Mouse (Mus musculus) kidney, embryonic 16.5 days (tissue): ENCODE measurements around the gene Fstl4. TPM values are rescaled to one million over a fixed set of nuclear protein-coding genes. Genes with fewer than 3 reads are reported as not detected.
A peak's percentile ranks its signal among the peaks of the same experiment; 100 is the strongest.

Source experiments
- ATAC-seq: fragments of 200-750 bp; cut with Nextera tagmentation; 2 replicates; pipeline ENCODE4 v1.8.0; 2017; ENCODE audit warnings: moderate TSS enrichment; ENCODE audit not compliant: low FRiP score, low TSS enrichment
- H3K27ac ChIP-seq: fragments of 300-500 bp; sonication (generic); 2 replicates; pipeline ENCODE4 v1.5.1; 2014; ENCODE audit warnings: low read length
- H3K27me3 ChIP-seq: fragments of 300-500 bp; sonication (generic); 2 replicates; pipeline ENCODE4 v1.6.1; 2014; ENCODE audit warnings: low read length, control low read depth, mixed read lengths; ENCODE audit not compliant: insufficient read depth
- H3K36me3 ChIP-seq: fragments of 300-500 bp; sonication (generic); 2 replicates; pipeline ENCODE4 v1.6.1; 2014; ENCODE audit warnings: low read length, control low read depth, mixed read lengths; ENCODE audit not compliant: insufficient read depth
- H3K4me1 ChIP-seq: fragments of 300-500 bp; sonication (generic); 2 replicates; pipeline ENCODE4 v1.6.1; 2014; ENCODE audit warnings: low read length, control low read depth, mixed read lengths; ENCODE audit not compliant: insufficient read depth
- H3K4me2 ChIP-seq: fragments of 300-500 bp; sonication (generic); replicated peaks from 2 replicates; pipeline ENCODE4 v1.6.1; 2014; ENCODE audit warnings: low read depth, low read length
- H3K4me3 ChIP-seq: fragments of 300-500 bp; sonication (generic); 2 replicates; pipeline ENCODE4 v1.5.1; 2014; ENCODE audit warnings: mild to moderate bottlenecking, low read length
- H3K9ac ChIP-seq: fragments of 300-500 bp; sonication (generic); replicated peaks from 2 replicates; pipeline ENCODE4 v1.6.1; 2014; ENCODE audit warnings: low read length
- H3K9me3 ChIP-seq: fragments of 300-500 bp; sonication (generic); 2 replicates; pipeline ENCODE4 v1.6.1; 2016; ENCODE audit warnings: low read length, control low read depth
- WGBS: fragments of 180-500 bp; shearing (Covaris S2); extraction: QIAGEN DNeasy Blood & Tissue Kit; methylation state at CpG from one replicate; pipeline ENCODE4 v1.1.7; 2014; 5-methylcytosine and 5-hydroxymethylcytosine counted together
- polyA plus RNA-seq: library from polyadenylated mRNA; unstranded; fragments of >200 nt; fragmentation: Nextera tagmentation; extraction: Ambion mirVana; gene quantifications from 2 replicates; pipeline ENCODE4 v1.2.1, GENCODE M21; 2015

Fstl4 gene
- 1.0 and 1.2 TPM in 2 replicates for polyA plus RNA-seq

DNA sequence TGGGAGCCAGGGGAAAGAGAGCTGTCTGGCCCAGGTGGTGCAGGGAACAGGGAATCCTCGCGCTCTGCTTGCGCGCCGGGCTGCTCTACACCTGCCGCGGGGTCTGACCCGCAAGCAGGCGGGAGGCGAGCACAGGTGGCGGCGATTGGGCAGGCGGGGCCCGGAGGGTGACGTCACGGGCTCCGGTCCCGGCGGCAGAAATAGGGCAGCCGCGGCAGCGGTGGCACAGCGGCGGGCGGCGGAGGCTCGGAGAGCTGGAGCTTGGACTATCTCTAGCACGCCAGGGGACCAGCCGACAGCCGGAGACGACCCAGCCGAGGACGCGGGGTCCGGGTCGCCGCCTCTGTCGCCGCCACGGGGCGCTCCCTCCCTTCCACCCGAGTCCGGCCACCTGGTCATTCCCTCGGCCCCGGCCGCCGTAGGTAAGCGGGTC, at the start of gene Fstl4:
Gene Fstl4, plus strand, starts transcription at position 174 of the 433 bp plus-strand sequence.
- 1% methylated on average over 42 of the region's 48 CpGs for WGBS
- H3K9ac ChIP-seq = peak within 1 kb of the TSS; percentile 49; the same call in 1 of the 2 replicates
- H3K27me3 ChIP-seq = peaks cover 50% of the 10 kb centered on the region
- H3K4me1 ChIP-seq = peaks cover 12% of the 10 kb centered on the region
- no peak within 1 kb of the TSS for H3K27ac ChIP-seq
- ATAC-seq = peak; percentile 57; the same call in 1 of the 2 replicates
- H3K9me3 ChIP-seq = no peaks in the 10 kb centered on the region
- no peaks in the 10 kb centered on the region for H3K36me3 ChIP-seq
- H3K4me3 ChIP-seq = peak within 1 kb of the TSS; percentile 60
- peak within 1 kb of the TSS; percentile 94 for H3K4me2 ChIP-seq

- Histone ChIP-seq H3K36me3 (no peaks in the 10 kb centered on the region), H3K9ac (no peak overlapping the region), H3K4me2 (no peak overlapping the region), H3K27me3 (no peaks in the 10 kb centered on the region), H3K27ac (no peak overlapping the region), H3K9me3 (no peaks in the 10 kb centered on the region), H3K4me3 (no peak overlapping the region), H3K4me1 (no peaks in the 10 kb centered on the region)
- no peak for ATAC-seq
- 78% methylated on average over 1 of the region's 1 CpGs for WGBS
Observed at GRCm38 (mm10) chr11:52718570-52718969, 45.9 kb upstream of the Fstl4 start.

GRCm38 (mm10) chr11:52721087-52721486, 43.3 kb upstream of the Fstl4 start:
- H3K27ac ChIP-seq = no peak overlapping the region
- no peaks in the 10 kb centered on the region for H3K27me3 ChIP-seq
- H3K9ac ChIP-seq = no peak overlapping the region
- WGBS = 57% methylated on average over 6 of the region's 6 CpGs
- H3K4me2 ChIP-seq = no peak overlapping the region
- no peaks in the 10 kb centered on the region for H3K4me1 ChIP-seq
- no peak overlapping the region for H3K4me3 ChIP-seq
- no peaks in the 10 kb centered on the region for H3K9me3 ChIP-seq
- ATAC-seq = no peak
- no peaks in the 10 kb centered on the region for H3K36me3 ChIP-seq

DNA sequence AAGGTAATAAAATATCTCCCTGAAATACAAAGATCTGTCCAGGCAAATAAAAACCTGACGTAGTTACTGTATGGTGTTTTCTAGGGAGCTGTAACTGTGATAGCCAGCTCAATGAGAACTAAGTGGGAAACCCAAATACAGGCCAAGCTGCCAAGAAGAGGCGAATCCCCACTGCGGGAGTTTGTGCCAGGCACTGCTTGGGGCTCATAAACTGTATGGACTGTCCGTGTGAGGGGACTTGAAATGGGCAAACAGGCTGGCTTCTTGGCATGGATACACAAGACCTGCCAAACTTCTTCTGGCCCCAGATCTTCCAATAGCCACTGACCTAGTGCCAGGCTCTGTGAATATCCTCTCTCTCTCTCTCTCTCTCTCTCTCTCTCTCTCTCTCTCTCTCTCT, 41.7 kb upstream of the Fstl4 start:
- WGBS = 72% methylated on average over 4 of the region's 4 CpGs
- Histone ChIP-seq H3K9ac (no peak overlapping the region), H3K4me2 (no peak overlapping the region), H3K4me3 (no peak overlapping the region), H3K27ac (no peak overlapping the region), H3K27me3 (no peaks in the 10 kb centered on the region), H3K9me3 (no peaks in the 10 kb centered on the region), H3K36me3 (no peaks in the 10 kb centered on the region), H3K4me1 (no peaks in the 10 kb centered on the region)
- ATAC-seq = no peak

DNA sequence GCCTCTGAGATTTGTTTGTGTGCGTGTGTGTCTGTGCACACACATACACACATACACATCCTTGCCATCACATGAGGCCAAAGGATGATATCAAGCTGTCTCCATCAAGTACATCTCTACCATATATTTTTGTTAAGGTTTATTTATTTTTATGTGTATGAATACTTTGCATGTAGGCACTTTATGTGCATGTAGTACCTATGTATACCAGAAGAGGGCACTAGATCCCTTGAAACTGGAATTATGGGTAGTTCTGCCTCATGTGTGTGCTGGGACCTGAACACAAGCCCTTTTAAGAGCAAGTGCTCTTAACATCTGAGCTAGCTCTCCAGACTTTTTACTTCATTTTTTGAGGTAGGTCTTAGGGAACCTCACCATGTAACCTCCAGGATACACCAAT, 38.4 kb upstream of the Fstl4 start:
- no peak overlapping the region for H3K4me3 ChIP-seq
- H3K27me3 ChIP-seq = no peaks in the 10 kb centered on the region
- no peak for ATAC-seq
- H3K4me2 ChIP-seq = no peak overlapping the region
- H3K27ac ChIP-seq = no peak overlapping the region
- no peaks in the 10 kb centered on the region for H3K36me3 ChIP-seq
- no peak overlapping the region for H3K9ac ChIP-seq
- H3K9me3 ChIP-seq = no peaks in the 10 kb centered on the region
- H3K4me1 ChIP-seq = no peaks in the 10 kb centered on the region
- WGBS = 96% methylated on average over 1 of the region's 1 CpGs

- WGBS = 63% methylated on average over 15 of the region's 15 CpGs
- Histone ChIP-seq H3K9ac (no peak overlapping the region), H3K4me1 (no peaks in the 10 kb centered on the region), H3K27ac (no peak overlapping the region), H3K9me3 (no peaks in the 10 kb centered on the region), H3K4me3 (no peak overlapping the region), H3K36me3 (no peaks in the 10 kb centered on the region), H3K27me3 (no peaks in the 10 kb centered on the region), H3K4me2 (no peak overlapping the region)
- no peak for ATAC-seq
Observed at GRCm38 (mm10) chr11:52728479-52728878, 36.0 kb upstream of the Fstl4 start.

- no peaks in the 10 kb centered on the region for H3K9me3 ChIP-seq
- no peak overlapping the region for H3K4me3 ChIP-seq
- H3K27me3 ChIP-seq = no peaks in the 10 kb centered on the region
- H3K4me2 ChIP-seq = no peak overlapping the region
- no peaks in the 10 kb centered on the region for H3K4me1 ChIP-seq
- 69% methylated on average over 5 of the region's 5 CpGs for WGBS
- H3K27ac ChIP-seq = no peak overlapping the region
- H3K36me3 ChIP-seq = no peaks in the 10 kb centered on the region
- no peak for ATAC-seq
- no peak overlapping the region for H3K9ac ChIP-seq
Observed at GRCm38 (mm10) chr11:52729890-52730289, 34.5 kb upstream of the Fstl4 start.

GRCm38 (mm10) chr11:52731979-52732378, 32.5 kb upstream of the Fstl4 start:
- no peak for ATAC-seq
- Histone ChIP-seq H3K27me3 (no peaks in the 10 kb centered on the region), H3K4me2 (no peak overlapping the region), H3K4me3 (no peak overlapping the region), H3K36me3 (no peaks in the 10 kb centered on the region), H3K4me1 (no peaks in the 10 kb centered on the region), H3K9me3 (no peaks in the 10 kb centered on the region), H3K27ac (no peak overlapping the region), H3K9ac (no peak overlapping the region)
- 51% methylated on average over 8 of the region's 8 CpGs for WGBS

DNA sequence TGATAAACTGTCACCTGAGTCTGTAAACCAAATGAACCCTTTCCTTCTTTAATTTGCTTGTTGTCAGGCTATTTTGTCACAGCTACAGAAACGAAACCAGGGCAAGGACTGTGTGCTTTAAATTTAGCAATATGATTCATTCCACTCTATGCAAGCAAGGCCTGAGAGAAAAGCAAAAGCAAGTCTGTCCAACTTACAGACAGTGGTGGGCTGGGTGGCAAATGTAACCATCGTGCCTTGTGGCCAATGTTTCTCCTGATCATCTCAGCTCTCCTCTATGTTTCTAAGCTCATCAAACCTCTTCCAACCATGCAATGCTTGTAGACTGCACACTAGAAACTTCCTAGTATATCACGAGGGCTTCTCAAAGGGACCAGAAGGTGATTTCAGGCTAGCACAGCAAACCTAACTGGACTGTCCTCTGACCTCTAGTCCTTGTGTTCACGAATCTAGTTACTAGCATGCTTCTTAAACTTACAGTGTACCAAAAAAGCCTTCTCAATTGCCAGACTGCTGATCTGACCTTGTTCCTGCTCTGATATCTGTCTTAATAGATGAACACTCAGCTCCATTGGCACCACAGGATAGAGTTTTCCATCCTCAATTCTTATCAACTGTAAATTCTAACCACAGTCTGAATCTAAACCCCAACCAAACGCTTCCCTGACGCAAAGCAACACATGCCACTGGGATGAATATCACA, 29.8 kb upstream of the Fstl4 start:
- no peak overlapping the region for H3K9ac ChIP-seq
- H3K4me1 ChIP-seq = 0 out of 2 replicates have a peak, but pooled peaks cover 4% of the 10 kb centered on the region
- H3K36me3 ChIP-seq = no peaks in the 10 kb centered on the region
- WGBS = 87% methylated on average over 6 of the region's 6 CpGs
- ATAC-seq = no peak
- no peak overlapping the region for H3K4me3 ChIP-seq
- no peak overlapping the region for H3K4me2 ChIP-seq
- H3K27ac ChIP-seq = no peak overlapping the region
- H3K27me3 ChIP-seq = no peaks in the 10 kb centered on the region
- H3K9me3 ChIP-seq = no peaks in the 10 kb centered on the region

DNA sequence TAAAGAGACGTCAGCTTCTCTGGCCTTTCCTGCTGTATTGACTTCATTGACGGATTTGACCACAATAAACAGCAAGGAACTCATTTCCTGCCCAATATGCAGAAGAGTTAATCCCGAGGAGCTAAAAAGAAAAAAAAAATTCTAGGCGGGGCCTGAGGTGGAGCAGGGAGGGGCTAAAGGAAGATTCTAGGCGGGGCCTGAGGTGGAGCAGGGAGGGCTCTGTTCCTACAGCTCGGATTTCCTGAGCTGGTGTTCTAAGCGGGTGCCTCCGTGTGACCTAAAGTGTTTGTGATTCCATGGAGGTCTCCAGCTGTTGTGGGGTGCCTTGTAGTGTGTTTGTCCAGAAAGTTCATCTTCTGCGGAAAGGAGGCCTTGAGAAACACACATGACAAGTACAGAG, 25.2 kb upstream of the Fstl4 start:
- Histone ChIP-seq H3K4me1 (0 out of 2 replicates have a peak, but pooled peaks cover 4% of the 10 kb centered on the region), H3K4me3 (no peak overlapping the region), H3K36me3 (no peaks in the 10 kb centered on the region), H3K4me2 (peak overlapping the region; percentile 17; the same call in 1 of the 2 replicates), H3K9ac (no peak overlapping the region), H3K27ac (no peak overlapping the region), H3K27me3 (no peaks in the 10 kb centered on the region), H3K9me3 (0 out of 2 replicates have a peak, but pooled peaks cover 2% of the 10 kb centered on the region)
- ATAC-seq = no peak
- 19% methylated on average over 9 of the region's 9 CpGs for WGBS
